ENCODE assay signal across 9 mouse cellular contexts in genomic region chr11:96975511-96976378, GRCm38 (mm10). TPM values are rescaled to one million over a fixed set of nuclear protein-coding genes. Genes with fewer than 3 reads are reported as not detected.
DNase-seq lines count a peak whose midpoint lies in the region; ATAC-seq and TF ChIP-seq lines count a peak whose summit lies in the region.
"Had no signal": no experiment of that assay in that cellular context is flagged by ENCODE, and none has a peak within 500 bp of the region (broad histone marks: within the 10 kb centered on the region; RNA-seq: fewer than 3 reads in every experiment).

No protein-coding gene starts in this region.

- H3K9ac ChIP-seq in hindbrain, embryonic 16.5 days (ENCODE audit: low read depth, low read length) = peak overlapping the region; percentile 96; the same call in 1 of the 2 replicates
- H3K9ac ChIP-seq in neural tube, embryonic 13.5 days = peak overlapping the region; percentile 94

- DNase-seq in lung, adult 2 months = peak; percentile 23
- no peak for DNase-seq in lung, adult 18-20 months
- no peak for DNase-seq in frontal cortex, postnatal 14 days (ENCODE audit: low spot score in 2 of 2)
- no peak for DNase-seq in urinary bladder, postnatal 4 days (ENCODE audit: low spot score in 2 of 2)
- DNase-seq: thymus, postnatal 25 days had no signal

- H3K27me3 ChIP-seq in hindbrain, embryonic 16.5 days (replicated peaks; ENCODE audit: control insufficient read depth, insufficient read depth, low read length) = no peaks in the 10 kb centered on the region
- no peaks in the 10 kb centered on the region for H3K27me3 ChIP-seq in neural tube, embryonic 13.5 days

- H3K4me3 ChIP-seq in lung, adult 2 months (replicated peaks; ENCODE audit: extremely low read depth, low read depth, low read length) = no peak overlapping the region
- H3K4me3 ChIP-seq in cortical plate, adult 2 months (ENCODE audit: insufficient read depth, low read length) = peak overlapping the region; percentile 92; the same call in 1 of the 2 replicates
- peak overlapping the region; percentile 91; the same call in 1 of the 2 replicates for H3K4me3 ChIP-seq in hindbrain, embryonic 16.5 days (ENCODE audit: low read length)
- H3K4me3 ChIP-seq in neural tube, embryonic 13.5 days = peak overlapping the region; percentile 85

- TF ChIP-seq CTCF in lung, adult 2 months (IDR thresholded peaks at IDR 0.05; ENCODE audit: insufficient read depth, low read length) = no peak
- no peak for TF ChIP-seq CTCF in cortical plate, adult 2 months (IDR thresholded peaks at IDR 0.05; ENCODE audit: extremely low read depth, insufficient read depth, low read length)

- no peaks in the 10 kb centered on the region for H3K36me3 ChIP-seq in hindbrain, embryonic 16.5 days (ENCODE audit: control insufficient read depth, insufficient read depth, low read length)
- no peaks in the 10 kb centered on the region for H3K36me3 ChIP-seq in neural tube, embryonic 13.5 days

- H3K4me1 ChIP-seq in lung, adult 2 months (ENCODE audit: control insufficient read depth, insufficient read depth, low read length) = peaks cover 32% of the 10 kb centered on the region
- H3K4me1 ChIP-seq in cortical plate, adult 2 months (ENCODE audit: control insufficient read depth, insufficient read depth, low read length) = peaks cover 8% of the 10 kb centered on the region
- H3K4me1 ChIP-seq in hindbrain, embryonic 16.5 days (ENCODE audit: control insufficient read depth, insufficient read depth, low read depth, low read length) = peaks cover 26% of the 10 kb centered on the region
- H3K4me1 ChIP-seq in neural tube, embryonic 13.5 days (replicated peaks) = peaks cover 52% of the 10 kb centered on the region

- peak overlapping the region; percentile 100 for H3K27ac ChIP-seq in cortical plate, adult 2 months (ENCODE audit: insufficient read depth, low read length)
- H3K27ac ChIP-seq in hindbrain, embryonic 16.5 days (ENCODE audit: low read depth, low read length) = peak overlapping the region; percentile 99; the same call in 1 of the 2 replicates
- peak overlapping the region; percentile 98 for H3K27ac ChIP-seq in neural tube, embryonic 13.5 days (replicated peaks)

- peak overlapping the region; percentile 84 for H3K4me2 ChIP-seq in hindbrain, embryonic 16.5 days (ENCODE audit: low read length)
- peak overlapping the region; percentile 84 for H3K4me2 ChIP-seq in neural tube, embryonic 13.5 days

- ATAC-seq in hindbrain, embryonic 16.5 days = no peak
- ATAC-seq in neural tube, embryonic 13.5 days (ENCODE audit: low read depth) = no peak
- no peak for ATAC-seq in inflammation-experienced regulatory T-cells, adult 6 months

- TF ChIP-seq POLR2A in lung, adult 2 months (IDR thresholded peaks at IDR 0.05; ENCODE audit: borderline replicate concordance, extremely low read depth, low read depth, low read length) = no peak
- TF ChIP-seq POLR2A in cortical plate, adult 2 months (IDR thresholded peaks at IDR 0.05; ENCODE audit: extremely low read depth, insufficient read depth, low read length) = no peak

- H3K9me3 ChIP-seq in hindbrain, embryonic 16.5 days (ENCODE audit: control insufficient read depth, low read length) = no peaks in the 10 kb centered on the region
- H3K9me3 ChIP-seq in neural tube, embryonic 13.5 days = no peaks in the 10 kb centered on the region

- WGBS in lung, adult 2 months = 62% methylated on average over 10 of the region's 10 CpGs
- whole genome bisulfite sequencing in hindbrain, embryonic 16.5 days = 75% methylated on average over 10 of the region's 10 CpGs
- 70% methylated on average over 10 of the region's 10 CpGs for WGBS in neural tube, embryonic 13.5 days

RNA-seq across cellular contexts. Expression of gene Sp2, which starts 7.0 kb away (rescaled TPM):
- 23.1 and 26.3 TPM in 2 replicates for polyA plus RNA-seq in lung, adult 2 months (2012; rRNA removed)
- 10.3 and 10.4 TPM in 2 replicates for polyA plus RNA-seq in cortical plate, adult 2 months (2012; rRNA removed)
- 13.5 and 19.0 TPM in 2 replicates for polyA plus RNA-seq in hindbrain, embryonic 16.5 days (2015; fragmentation: Nextera tagmentation; extraction: Ambion mirVana)
- polyA plus RNA-seq in neural tube, embryonic 13.5 days (2015; fragmentation: Nextera tagmentation; extraction: Ambion mirVana) = 15.9 and 16.7 TPM in 2 replicates
- 10 to 100 TPM; 20.4 to 24.7 (median 20.9) TPM for polyA plus RNA-seq in inflammation-experienced regulatory T-cells, adult 6 months (2017; shearing (Covaris generic))

RNA-seq across cellular contexts. Expression of gene Pnpo, which starts 32.0 kb away (rescaled TPM):
- polyA plus RNA-seq in lung, adult 2 months (2012; rRNA removed) = 20.7 and 24.0 TPM in 2 replicates
- 40.8 and 41.4 TPM in 2 replicates for polyA plus RNA-seq in cortical plate, adult 2 months (2012; rRNA removed)
- polyA plus RNA-seq in hindbrain, embryonic 16.5 days (2015; fragmentation: Nextera tagmentation; extraction: Ambion mirVana) = 36.2 and 37.3 TPM in 2 replicates
- polyA plus RNA-seq in neural tube, embryonic 13.5 days (2015; fragmentation: Nextera tagmentation; extraction: Ambion mirVana) = 18.5 and 22.3 TPM in 2 replicates
- polyA plus RNA-seq in inflammation-experienced regulatory T-cells, adult 6 months (2017; shearing (Covaris generic)) = 10 to 100 TPM; 19.0 to 35.1 (median 30.7) TPM

RNA-seq across cellular contexts. Expression of gene Sp6, which starts 37.4 kb away (rescaled TPM):
- 5.0 and 8.5 TPM in 2 replicates for polyA plus RNA-seq in lung, adult 2 months (2012; rRNA removed)
- polyA plus RNA-seq in cortical plate, adult 2 months (2012; rRNA removed) = 0.69 and 0.85 TPM in 2 replicates
- polyA plus RNA-seq in hindbrain, embryonic 16.5 days (2015; fragmentation: Nextera tagmentation; extraction: Ambion mirVana) = 0.32 and 0.35 TPM in 2 replicates
- polyA plus RNA-seq in neural tube, embryonic 13.5 days (2015; fragmentation: Nextera tagmentation; extraction: Ambion mirVana) = 0.17 and 0.29 TPM in 2 replicates
- polyA plus RNA-seq in inflammation-experienced regulatory T-cells, adult 6 months (2017; shearing (Covaris generic)) = 1 to 10 TPM in 1 of 3 experiments, under 1 TPM in 1, not detected in 1; 0.19 to 2.7 TPM

RNA-seq across cellular contexts. Expression of gene Prr15l, which starts 47.8 kb away (rescaled TPM):
- 56.2 and 69.8 TPM in 2 replicates for polyA plus RNA-seq in lung, adult 2 months (2012; rRNA removed)
- not detected in 2 replicates for polyA plus RNA-seq in cortical plate, adult 2 months (2012; rRNA removed)
- polyA plus RNA-seq in hindbrain, embryonic 16.5 days (2015; fragmentation: Nextera tagmentation; extraction: Ambion mirVana) = 0.35 and 0.60 TPM in 2 replicates
- polyA plus RNA-seq in neural tube, embryonic 13.5 days (2015; fragmentation: Nextera tagmentation; extraction: Ambion mirVana) = 0.21 TPM in 1 of 2 replicates, not detected in the other
- polyA plus RNA-seq in inflammation-experienced regulatory T-cells, adult 6 months (2017; shearing (Covaris generic)) = under 1 TPM; 0.21 to 0.62 (median 0.40) TPM

RNA-seq across cellular contexts. Expression of gene Scrn2, which starts 54.0 kb away (rescaled TPM):
- 16.2 and 20.2 TPM in 2 replicates for polyA plus RNA-seq in lung, adult 2 months (2012; rRNA removed)
- 4.4 and 6.3 TPM in 2 replicates for polyA plus RNA-seq in cortical plate, adult 2 months (2012; rRNA removed)
- polyA plus RNA-seq in hindbrain, embryonic 16.5 days (2015; fragmentation: Nextera tagmentation; extraction: Ambion mirVana) = 14.5 and 16.8 TPM in 2 replicates
- polyA plus RNA-seq in neural tube, embryonic 13.5 days (2015; fragmentation: Nextera tagmentation; extraction: Ambion mirVana) = 13.7 and 15.0 TPM in 2 replicates
- 1 to 10 TPM; 6.2 to 8.8 (median 6.5) TPM for polyA plus RNA-seq in inflammation-experienced regulatory T-cells, adult 6 months (2017; shearing (Covaris generic))
